Mouse (Mus musculus): ENCODE results near the gene Psma6.
"Not testable (repeated sequence)": the region's sequence is repeated elsewhere in the genome, so short reads cannot be mapped to it uniquely, and the experiment has no call there.

The Psma6 gene

GRCm38 (mm10) chr12:55392733-55393577 lies 8.9 kb downstream of the Psma6 start:
- no peak for DNase-seq

GRCm38 (mm10) chr12:55395601-55396000 lies 11.6 kb downstream of the Psma6 start:
- not testable (repeated sequence) for DNase-seq

- no peak for DNase-seq
These were observed 12.5 kb downstream of the Psma6 start for GRCm38 (mm10) chr12:55396536-55396935.

- DNase-seq, result no peak
These were observed 13.7 kb downstream of the Psma6 start for GRCm38 (mm10) chr12:55397544-55398239.

GRCm38 (mm10) chr12:55398240-55399127 lies 14.5 kb downstream of the Psma6 start:
- peak; percentile 89 for DNase-seq

- no peak for DNase-seq
These were observed 15.2 kb downstream of the Psma6 start for GRCm38 (mm10) chr12:55399128-55399677.

GRCm38 (mm10) chr12:55407888-55408287 lies 23.9 kb downstream of the Psma6 start:
- no peak for DNase-seq

GRCm38 (mm10) chr12:55415255-55415654 lies 31.2 kb downstream of the Psma6 start:
- no peak for DNase-seq

GRCm38 (mm10) chr12:55415762-55416161 lies 31.7 kb downstream of the Psma6 start:
- DNase-seq, result no peak

GRCm38 (mm10) chr12:55420220-55420619 lies 36.2 kb downstream of the Psma6 start:
- DNase-seq, result no peak

GRCm38 (mm10) chr12:55422057-55422456 lies 38.0 kb downstream of the Psma6 start:
- DNase-seq, result no peak

GRCm38 (mm10) chr12:55426300-55426699 lies 42.3 kb downstream of the Psma6 start:
- no peak for DNase-seq

- no peak for DNase-seq
These were observed 45.2 kb downstream of the Psma6 start for GRCm38 (mm10) chr12:55429201-55429600.

- DNase-seq, result no peak
These were observed 45.9 kb downstream of the Psma6 start for GRCm38 (mm10) chr12:55429956-55430355.

GRCm38 (mm10) chr12:55432284-55432919 lies 48.4 kb downstream of the Psma6 start:
- DNase-seq, result no peak

- DNase-seq, result no peak
These were observed 48.9 kb downstream of the Psma6 start for GRCm38 (mm10) chr12:55432920-55433284.

- no peak for DNase-seq
These were observed 49.9 kb downstream of the Psma6 start for GRCm38 (mm10) chr12:55433802-55434435.

GRCm38 (mm10) chr12:55435080-55435479 lies 51.1 kb downstream of the Psma6 start:
- no peak for DNase-seq

- no peak for DNase-seq
These were observed 53.3 kb downstream of the Psma6 start for GRCm38 (mm10) chr12:55437122-55437826.

- DNase-seq, result no peak
These were observed 54.0 kb downstream of the Psma6 start for GRCm38 (mm10) chr12:55438058-55438457.

GRCm38 (mm10) chr12:55438611-55439137 lies 54.7 kb downstream of the Psma6 start:
- DNase-seq, result no peak
